In genomic region chr12:40626521-40626920, GRCm38 (mm10) we compare ENCODE assay signal across 12 mouse cellular contexts.
DNase-seq lines count a peak whose midpoint lies in the region; ATAC-seq and TF ChIP-seq lines count a peak whose summit lies in the region.
"Had no signal": no experiment of that assay in that cellular context is flagged by ENCODE, and none has a peak within 500 bp of the region (broad histone marks: within the 10 kb centered on the region; RNA-seq: fewer than 3 reads in every experiment).

No protein-coding gene starts in this region.

- no peak overlapping the region for H3K27ac ChIP-seq in intestine, postnatal 0 days (ENCODE audit: low read depth, low read length)
- H3K27ac ChIP-seq: forebrain, embryonic 12.5 days; heart, embryonic 13.5 days; intestine, embryonic 15.5 days had no signal

- ATAC-seq in intestine, postnatal 0 days = no peak
- ATAC-seq: intestine, embryonic 15.5 days had no signal

- H3K27me3 ChIP-seq in intestine, postnatal 0 days (replicated peaks; ENCODE audit: control insufficient read depth, insufficient read depth, low read length) = no peaks in the 10 kb centered on the region
- H3K27me3 ChIP-seq: forebrain, embryonic 12.5 days; heart, embryonic 13.5 days; intestine, embryonic 15.5 days; megakaryocyte, embryonic 14.5 days had no signal

- no peaks in the 10 kb centered on the region for H3K36me3 ChIP-seq in intestine, postnatal 0 days (ENCODE audit: control insufficient read depth, insufficient read depth)
- H3K36me3 ChIP-seq: forebrain, embryonic 12.5 days; heart, embryonic 13.5 days; intestine, embryonic 15.5 days had no signal

- no peak overlapping the region for H3K9ac ChIP-seq in intestine, postnatal 0 days (ENCODE audit: low read depth, low read length)
- H3K9ac ChIP-seq: forebrain, embryonic 12.5 days; heart, embryonic 13.5 days; intestine, embryonic 15.5 days had no signal

- no peak for TF ChIP-seq CTCF in intestine, postnatal 0 days (IDR thresholded peaks at IDR 0.05; ENCODE audit: low read depth)

- no peak overlapping the region for H3K4me2 ChIP-seq in intestine, postnatal 0 days (replicated peaks; ENCODE audit: low read depth)
- H3K4me2 ChIP-seq: forebrain, embryonic 12.5 days; heart, embryonic 13.5 days; intestine, embryonic 15.5 days had no signal

- H3K4me3 ChIP-seq in intestine, postnatal 0 days (ENCODE audit: low read depth, low read length) = no peak overlapping the region
- H3K4me3 ChIP-seq: forebrain, embryonic 12.5 days; heart, embryonic 13.5 days; intestine, embryonic 15.5 days; megakaryocyte, embryonic 14.5 days had no signal

- peak; percentile 30 to 43 for DNase-seq in lung, adult 18-20 months
- DNase-seq in lung, postnatal 14 days = no peak
- DNase-seq in NIH3T3 (ENCODE audit: low read depth) = peak; percentile 4
- peak; percentile 40 for DNase-seq in c-Kit-positive CD71-negative TER-119-negative erythroid progenitor cells, embryonic 14.5 days (ENCODE audit: low read depth)
- peak; percentile 1 to 5 for DNase-seq in natural killer cell, adult 2 months (ENCODE audit: low spot score in 2 of 2)
- no peak for DNase-seq in gastrocnemius, adult 8-10 months (ENCODE audit: low spot score in 2 of 2)
- DNase-seq: thymus, postnatal 4 days had no signal

- no peaks in the 10 kb centered on the region for H3K4me1 ChIP-seq in intestine, postnatal 0 days (replicated peaks; ENCODE audit: control insufficient read depth, insufficient read depth, low read length)
- H3K4me1 ChIP-seq: forebrain, embryonic 12.5 days; heart, embryonic 13.5 days; intestine, embryonic 15.5 days had no signal

- WGBS in intestine, postnatal 0 days = 100% methylated on average over 1 of the region's 1 CpGs

- no peaks in the 10 kb centered on the region for H3K9me3 ChIP-seq in intestine, postnatal 0 days (ENCODE audit: control insufficient read depth)
- H3K9me3 ChIP-seq: forebrain, embryonic 12.5 days; heart, embryonic 13.5 days; intestine, embryonic 15.5 days; megakaryocyte, embryonic 14.5 days had no signal

Comparison
In these comparisons a context has a peak if more than half of its experiments do, and no peak if none do; other contexts are left out.
1. DNase-seq: peak in lung, adult 18-20 months (2 of 2), NIH3T3 (single experiment), c-Kit-positive CD71-negative TER-119-negative erythroid progenitor cells, embryonic 14.5 days (single experiment) and natural killer cell, adult 2 months (2 of 2); none in lung, postnatal 14 days (single experiment) and gastrocnemius, adult 8-10 months (0 of 2).